Mouse (Mus musculus) hindbrain, postnatal 0 days (tissue): ENCODE results near the gene Cirbp. TPM values are rescaled to one million over a fixed set of nuclear protein-coding genes. Genes with fewer than 3 reads are reported as not detected.
A peak's percentile ranks its signal among the peaks of the same experiment; 100 is the strongest.

Experiments used
- ATAC-seq: fragments of 200-750 bp; cut with Nextera tagmentation; 2 replicates; pipeline ENCODE4 v1.8.0; 2017; ENCODE audit warnings: mild to moderate bottlenecking, moderate TSS enrichment, moderate library complexity
- DNase-seq: peaks from one replicate; pipeline ENCODE4 v3.0.0-alpha.2; 2015; ENCODE audit warnings: low spot score
- H3K27ac ChIP-seq: fragments of 300-500 bp; sonication (generic); 2 replicates; pipeline ENCODE4 v1.5.1; 2014; ENCODE audit warnings: mild to moderate bottlenecking
- H3K27me3 ChIP-seq: fragments of 300-500 bp; sonication (generic); 2 replicates; pipeline ENCODE4 v1.6.1; 2014; ENCODE audit warnings: low read length, mixed read lengths; ENCODE audit not compliant: insufficient read depth
- H3K36me3 ChIP-seq: fragments of 300-500 bp; sonication (generic); 2 replicates; pipeline ENCODE4 v1.6.1; 2014; ENCODE audit warnings: low read length, mixed read lengths; ENCODE audit not compliant: insufficient read depth
- H3K4me1 ChIP-seq: fragments of 300-500 bp; sonication (generic); 2 replicates; pipeline ENCODE4 v1.6.1; 2014; ENCODE audit warnings: antibody characterized with exemption, low read length, mixed read lengths; ENCODE audit not compliant: insufficient read depth
- H3K4me2 ChIP-seq: fragments of 300-500 bp; sonication (generic); 2 replicates; pipeline ENCODE4 v1.6.1; 2014; ENCODE audit warnings: low read depth, mild to moderate bottlenecking, low read length, moderate library complexity, mixed read lengths
- H3K4me3 ChIP-seq: fragments of 300-500 bp; sonication (generic); 2 replicates; pipeline ENCODE4 v1.5.1; 2014; ENCODE audit warnings: low read length
- H3K9ac ChIP-seq: fragments of 300-500 bp; sonication (generic); replicated peaks from 2 replicates; pipeline ENCODE4 v1.6.1; 2014; ENCODE audit warnings: mild to moderate bottlenecking, low read length, moderate library complexity, mixed read lengths
- H3K9me3 ChIP-seq: fragments of 300-500 bp; sonication (generic); 2 replicates; pipeline ENCODE4 v1.6.1; 2016; ENCODE audit warnings: low read length, mixed read lengths
- CTCF ChIP-seq: IDR thresholded peaks from 2 replicates; pipeline ENCODE4 v1.5.1; 2016; ENCODE audit warnings: antibody characterized with exemption, control low read depth, low read depth
- WGBS: fragments of 180-500 bp; shearing (Covaris S2); extraction: QIAGEN DNeasy Blood & Tissue Kit; methylation state at CpG from one replicate; pipeline ENCODE4 v1.1.7; 2014; 5-methylcytosine and 5-hydroxymethylcytosine counted together
- polyA plus RNA-seq: library from polyadenylated mRNA; unstranded; fragments of >200 nt; fragmentation: Nextera tagmentation; extraction: Ambion mirVana; gene quantifications from 2 replicates; pipeline ENCODE4 v1.2.1, GENCODE M21; 2015
- total RNA-seq: library from RNA; depleted of rRNA; stranded (reverse); fragments of >200 nt; gene quantifications from 2 replicates; pipeline ENCODE4 v1.2.3, GENCODE M21; 2014

The Cirbp gene
- total and polyA plus RNA-seq, 2 experiments from 2014 or later: 257 to 730 TPM

- Histone ChIP-seq H3K4me3 (no peak overlapping the region), H3K27me3 (peaks cover 4% of the 10 kb centered on the region; the same call in 1 of the 2 replicates), H3K9ac (no peak overlapping the region), H3K9me3 (no peaks in the 10 kb centered on the region), H3K27ac (no peak overlapping the region), H3K36me3 (no peaks in the 10 kb centered on the region), H3K4me2 (no peak overlapping the region), H3K4me1 (no peaks in the 10 kb centered on the region)
- DNase-seq: no peak
- no peak for ATAC-seq
- no peak for TF ChIP-seq CTCF
- 76% methylated on average over 1 of the region's 1 CpGs for WGBS
Observed at GRCm38 (mm10) chr10:80196167-80196566, 30.4 kb downstream of the Cirbp start.

- H3K4me2 ChIP-seq: no peak overlapping the region
- no peak for DNase-seq
- TF ChIP-seq CTCF: no peak
- no peak overlapping the region for H3K9ac ChIP-seq
- peaks cover 4% of the 10 kb centered on the region; the same call in 1 of the 2 replicates for H3K27me3 ChIP-seq
- no peaks in the 10 kb centered on the region for H3K36me3 ChIP-seq
- 44% methylated on average over 33 of the region's 33 CpGs for WGBS
- H3K27ac ChIP-seq: no peak overlapping the region
- H3K4me1 ChIP-seq: no peaks in the 10 kb centered on the region
- no peak for ATAC-seq
- H3K9me3 ChIP-seq: no peaks in the 10 kb centered on the region
- H3K4me3 ChIP-seq: no peak overlapping the region
Observed at GRCm38 (mm10) chr10:80196778-80197581, 31.2 kb downstream of the Cirbp start.

GRCm38 (mm10) chr10:80199440-80200008, 33.7 kb downstream of the Cirbp start:
- no peak overlapping the region for H3K27ac ChIP-seq
- ATAC-seq: peak; percentile 66; the same call in 1 of the 2 replicates
- no peaks in the 10 kb centered on the region for H3K4me1 ChIP-seq
- WGBS: 46% methylated on average over 3 of the region's 3 CpGs
- no peak overlapping the region for H3K9ac ChIP-seq
- peak; percentile 90 for DNase-seq
- no peaks in the 10 kb centered on the region for H3K9me3 ChIP-seq
- no peak overlapping the region for H3K4me3 ChIP-seq
- no peak overlapping the region for H3K4me2 ChIP-seq
- peak; percentile 90 for TF ChIP-seq CTCF
- no peaks in the 10 kb centered on the region for H3K36me3 ChIP-seq
- no peaks in the 10 kb centered on the region for H3K27me3 ChIP-seq

GRCm38 (mm10) chr10:80200485-80200884, 34.7 kb downstream of the Cirbp start:
- H3K4me1 ChIP-seq: no peaks in the 10 kb centered on the region
- H3K4me3 ChIP-seq: no peak overlapping the region
- H3K27me3 ChIP-seq: no peaks in the 10 kb centered on the region
- H3K9ac ChIP-seq: no peak overlapping the region
- no peak for ATAC-seq
- H3K36me3 ChIP-seq: no peaks in the 10 kb centered on the region
- 68% methylated on average over 6 of the region's 6 CpGs for WGBS
- TF ChIP-seq CTCF: no peak
- H3K4me2 ChIP-seq: no peak overlapping the region
- DNase-seq: no peak
- no peaks in the 10 kb centered on the region for H3K9me3 ChIP-seq
- no peak overlapping the region for H3K27ac ChIP-seq

- Histone ChIP-seq H3K4me1 (no peaks in the 10 kb centered on the region), H3K9ac (no peak overlapping the region), H3K9me3 (no peaks in the 10 kb centered on the region), H3K27ac (no peak overlapping the region), H3K4me3 (no peak overlapping the region), H3K4me2 (no peak overlapping the region), H3K27me3 (no peaks in the 10 kb centered on the region), H3K36me3 (no peaks in the 10 kb centered on the region)
- TF ChIP-seq CTCF: no peak
- ATAC-seq (no peak), DNase-seq (no peak)
- 12% methylated on average over 7 of the region's 7 CpGs for WGBS
Observed at GRCm38 (mm10) chr10:80204055-80204454, 38.3 kb downstream of the Cirbp start.

GRCm38 (mm10) chr10:80207201-80207600, 41.4 kb downstream of the Cirbp start:
- no peak overlapping the region for H3K27ac ChIP-seq
- no peaks in the 10 kb centered on the region for H3K36me3 ChIP-seq
- no peak overlapping the region for H3K4me2 ChIP-seq
- ATAC-seq (no peak), DNase-seq (no peak)
- H3K27me3 ChIP-seq: no peaks in the 10 kb centered on the region
- WGBS: 48% methylated on average over 1 of the region's 1 CpGs
- no peak overlapping the region for H3K9ac ChIP-seq
- H3K4me3 ChIP-seq: no peak overlapping the region
- no peak for TF ChIP-seq CTCF
- H3K9me3 ChIP-seq: no peaks in the 10 kb centered on the region
- no peaks in the 10 kb centered on the region for H3K4me1 ChIP-seq

GRCm38 (mm10) chr10:80207676-80208075, 41.9 kb downstream of the Cirbp start:
- Histone ChIP-seq H3K36me3 (no peaks in the 10 kb centered on the region), H3K9me3 (no peaks in the 10 kb centered on the region), H3K4me1 (no peaks in the 10 kb centered on the region), H3K9ac (no peak overlapping the region), H3K27me3 (no peaks in the 10 kb centered on the region), H3K4me3 (no peak overlapping the region), H3K4me2 (no peak overlapping the region), H3K27ac (no peak overlapping the region)
- ATAC-seq: no peak
- no peak for DNase-seq
- no peak for TF ChIP-seq CTCF
- 42% methylated on average over 10 of the region's 10 CpGs for WGBS
